Mouse (Mus musculus) heart, postnatal 0 days (tissue): Measurements from ENCODE around the gene Ndufs3.
A peak's percentile ranks its signal among the peaks of the same experiment; 100 is the strongest.

Experiments used
- CTCF ChIP-seq: IDR thresholded peaks from 2 replicates; pipeline ENCODE4 v1.5.1; 2016; ENCODE audit warnings: antibody characterized with exemption, control low read depth, low read depth
- EP300 ChIP-seq: IDR thresholded peaks from 2 replicates; pipeline ENCODE4 v1.6.1; 2016; ENCODE audit warnings: antibody characterized with exemption, low read depth

GRCm38 (mm10) chr2:90866524-90866923, 38.1 kb downstream of the Ndufs3 start:
- TF ChIP-seq CTCF = peak; percentile 95
- TF ChIP-seq EP300 = no peak
